Mouse (Mus musculus) limb, embryonic 14.5 days (tissue): Measurements from ENCODE around the gene Pccb. TPM values are rescaled to one million over a fixed set of nuclear protein-coding genes. Genes with fewer than 3 reads are reported as not detected.

Experiments
- ATAC-seq: fragments of 200-750 bp; cut with Nextera tagmentation; 2 replicates; pipeline ENCODE4 v1.8.0; 2017; ENCODE audit warnings: low read depth, moderate number of reproducible peaks, moderate TSS enrichment; ENCODE audit not compliant: low FRiP score
- DNase-seq: peaks from one replicate; pipeline ENCODE4 v3.0.0-alpha.2; 2015; ENCODE audit warnings: low spot score
- H3K27ac ChIP-seq: fragments of 300-500 bp; sonication (generic); replicated peaks from 2 replicates; pipeline ENCODE4 v1.5.1; 2014; ENCODE audit warnings: low read depth, mild to moderate bottlenecking, low read length, moderate library complexity, mixed read lengths
- H3K27me3 ChIP-seq: fragments of 300-500 bp; sonication (generic); 2 replicates; pipeline ENCODE4 v1.6.1; 2014; ENCODE audit warnings: low read length, mixed read lengths; ENCODE audit not compliant: control insufficient read depth, insufficient read depth
- H3K36me3 ChIP-seq: fragments of 300-500 bp; sonication (generic); 2 replicates; pipeline ENCODE4 v1.6.1; 2014; ENCODE audit warnings: mild to moderate bottlenecking, low read length, moderate library complexity, mixed read lengths; ENCODE audit not compliant: control insufficient read depth, insufficient read depth
- H3K4me1 ChIP-seq: fragments of 300-500 bp; sonication (generic); 2 replicates; pipeline ENCODE4 v1.6.1; 2014; ENCODE audit warnings: antibody characterized with exemption, low read length, mixed read lengths; ENCODE audit not compliant: control insufficient read depth, insufficient read depth
- H3K4me2 ChIP-seq: fragments of 300-500 bp; sonication (generic); replicated peaks from 2 replicates; pipeline ENCODE4 v1.6.1; 2014; ENCODE audit warnings: low read depth, mild to moderate bottlenecking, low read length, moderate library complexity; ENCODE audit not compliant: severe bottlenecking
- H3K4me3 ChIP-seq: fragments of 300-500 bp; sonication (generic); replicated peaks from 2 replicates; pipeline ENCODE4 v1.5.1; 2014; ENCODE audit warnings: low read length
- H3K9ac ChIP-seq: fragments of 300-500 bp; sonication (generic); 2 replicates; pipeline ENCODE4 v1.6.1; 2014; ENCODE audit warnings: mild to moderate bottlenecking, low read depth, low read length, moderate library complexity; ENCODE audit not compliant: severe bottlenecking
- H3K9me3 ChIP-seq: fragments of 300-500 bp; sonication (generic); 2 replicates; pipeline ENCODE4 v1.6.1; 2016; ENCODE audit warnings: low read length; ENCODE audit not compliant: control insufficient read depth
- POLR2A ChIP-seq: fragments of 200-500 bp; IDR thresholded peaks from 2 replicates; pipeline ENCODE4 v1.8.0; 2012; ENCODE audit warnings: inconsistent platforms, mild to moderate bottlenecking, moderate library complexity, borderline replicate concordance; ENCODE audit not compliant: insufficient read depth, insufficient read length; ENCODE audit errors: extremely low read depth
- WGBS: fragments of 180-500 bp; shearing (Covaris S2); extraction: QIAGEN DNeasy Blood & Tissue Kit; methylation state at CpG from one replicate; pipeline ENCODE4 v1.1.7; 2014; 5-methylcytosine and 5-hydroxymethylcytosine counted together
- polyA plus RNA-seq, 2 experiments: library from polyadenylated mRNA; depleted of rRNA in 1 of 2; stranded (reverse) in 1 of 2; unstranded in 1 of 2; fragments of >200 nt; fragmentation: Nextera tagmentation in 1 of 2; extraction: Ambion mirVana in 1 of 2; gene quantifications; 2 replicates each; pipeline versions ENCODE4 v1.2.1 to v1.2.3; 2012 to 2014

Gene Pccb
- polyA plus RNA-seq, 2 experiments: 30.0 to 73.7 TPM

DNA sequence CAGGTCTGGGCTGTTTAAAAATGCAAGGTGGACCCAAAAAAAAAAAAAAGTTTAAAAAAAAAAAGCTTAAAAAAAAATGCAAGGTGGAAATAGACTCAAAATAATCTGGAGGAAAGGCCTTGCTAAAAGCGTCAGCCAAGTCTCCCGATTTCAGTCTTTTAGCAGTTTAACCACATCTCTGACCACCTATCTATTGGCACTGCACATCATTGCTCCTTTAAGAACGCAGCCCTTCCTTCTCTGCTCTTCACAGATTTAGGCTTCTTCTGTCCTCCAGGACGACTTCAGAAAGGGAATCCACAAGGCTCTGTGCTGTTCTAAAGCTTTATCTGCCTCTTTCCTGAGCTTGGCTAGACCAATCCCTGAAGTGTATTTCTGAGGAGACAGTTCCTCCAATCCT, 70.6 kb downstream of the Pccb start:
- no peaks in the 10 kb centered on the region for H3K27me3 ChIP-seq
- 80% methylated on average over 4 of the region's 4 CpGs for WGBS
- H3K9me3 ChIP-seq: no peaks in the 10 kb centered on the region
- peaks cover 11% of the 10 kb centered on the region for H3K36me3 ChIP-seq
- no peak overlapping the region for H3K4me2 ChIP-seq
- no peak for TF ChIP-seq POLR2A
- no peaks in the 10 kb centered on the region for H3K4me1 ChIP-seq
- DNase-seq (no peak), ATAC-seq (no peak)
- no peak overlapping the region for H3K4me3 ChIP-seq
- H3K27ac ChIP-seq: no peak overlapping the region
- no peak overlapping the region for H3K9ac ChIP-seq

DNA sequence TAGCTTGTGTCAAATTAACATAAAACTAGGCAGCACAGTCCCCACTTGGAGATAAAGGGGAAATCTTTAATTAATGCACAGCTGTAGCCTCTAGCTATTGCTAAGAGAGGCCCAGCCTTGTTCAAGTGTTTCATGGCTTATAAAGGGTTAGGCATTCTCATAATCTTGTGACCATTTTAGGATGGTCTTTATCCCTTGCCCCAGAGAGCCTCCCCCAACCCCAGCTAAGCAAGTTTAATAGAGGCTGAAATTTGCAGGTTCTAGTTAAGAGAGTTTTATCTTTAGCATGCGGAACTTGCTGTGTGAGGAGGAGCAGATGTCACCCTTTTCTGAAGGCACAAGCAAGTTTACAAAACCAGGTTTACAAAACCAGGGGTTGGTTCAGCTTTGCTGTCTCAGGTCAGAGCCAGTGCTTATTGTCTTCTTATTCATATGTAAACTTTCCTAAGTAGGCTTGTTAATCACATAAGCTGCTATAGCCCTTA, 71.2 kb downstream of the Pccb start:
- DNase-seq (no peak), ATAC-seq (no peak)
- no peak for TF ChIP-seq POLR2A
- H3K4me1 ChIP-seq: no peaks in the 10 kb centered on the region
- H3K4me3 ChIP-seq: no peak overlapping the region
- peaks cover 17% of the 10 kb centered on the region for H3K36me3 ChIP-seq
- H3K27ac ChIP-seq: no peak overlapping the region
- H3K9ac ChIP-seq: no peak overlapping the region
- WGBS: 75% methylated on average over 1 of the region's 1 CpGs
- no peak overlapping the region for H3K4me2 ChIP-seq
- no peaks in the 10 kb centered on the region for H3K9me3 ChIP-seq
- H3K27me3 ChIP-seq: no peaks in the 10 kb centered on the region

DNA sequence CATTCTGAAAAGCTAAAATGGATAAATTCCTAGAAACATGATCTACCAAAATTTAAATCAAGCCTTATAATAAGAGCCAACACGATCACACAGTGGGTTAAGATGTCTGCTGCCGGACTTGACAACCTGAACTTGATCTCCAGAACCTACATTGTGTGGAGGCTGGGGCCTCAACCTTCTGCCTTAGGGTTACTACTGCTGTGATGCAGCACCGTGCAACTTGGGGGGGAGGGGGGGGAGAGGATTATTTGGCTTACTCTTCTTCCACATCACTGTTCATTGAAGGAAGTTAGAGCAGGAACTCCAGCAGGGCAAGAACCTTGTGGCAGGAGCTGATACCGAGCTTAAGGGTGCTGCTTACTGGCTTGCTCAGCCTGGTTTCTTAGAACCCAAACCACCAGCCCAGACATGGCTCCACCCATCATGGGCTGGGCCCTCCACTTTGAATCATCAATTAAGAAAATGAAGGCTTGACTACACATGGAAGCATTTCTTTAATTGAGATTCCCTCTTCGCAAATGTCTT, 71.7 kb downstream of the Pccb start:
- Histone ChIP-seq H3K4me3 (no peak overlapping the region), H3K9me3 (no peaks in the 10 kb centered on the region), H3K27me3 (no peaks in the 10 kb centered on the region), H3K9ac (no peak overlapping the region), H3K27ac (no peak overlapping the region), H3K36me3 (peaks cover 22% of the 10 kb centered on the region), H3K4me2 (no peak overlapping the region), H3K4me1 (no peaks in the 10 kb centered on the region)
- no peak for DNase-seq
- 72% methylated on average over 5 of the region's 5 CpGs for WGBS
- TF ChIP-seq POLR2A: no peak
- ATAC-seq: no peak

DNA sequence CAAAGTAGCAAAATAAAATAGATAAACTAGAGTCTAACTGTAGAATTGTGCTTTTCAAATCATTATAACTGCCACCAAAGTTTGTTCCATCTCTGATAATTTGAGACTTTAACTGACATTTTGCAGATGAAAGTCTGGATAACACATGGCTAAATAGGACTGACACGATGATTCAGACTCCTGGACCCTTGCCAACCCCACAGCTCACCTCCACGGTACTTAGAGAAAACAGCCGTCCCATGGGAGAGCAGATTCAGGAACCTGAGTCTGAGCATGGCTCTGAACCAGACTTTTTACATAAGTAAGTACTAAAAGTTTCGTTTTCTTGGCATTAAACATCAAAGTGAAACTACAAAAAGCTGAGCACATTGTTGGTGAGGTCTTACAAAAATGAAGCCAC, 83.2 kb downstream of the Pccb start:
- Histone ChIP-seq H3K9me3 (no peaks in the 10 kb centered on the region), H3K4me1 (peaks cover 2% of the 10 kb centered on the region; the same call in 1 of the 2 replicates), H3K4me2 (no peak overlapping the region), H3K4me3 (no peak overlapping the region), H3K27ac (no peak overlapping the region), H3K36me3 (peaks cover 56% of the 10 kb centered on the region), H3K9ac (no peak overlapping the region), H3K27me3 (no peaks in the 10 kb centered on the region)
- DNase-seq (peak; percentile 66), ATAC-seq (no peak)
- WGBS: 27% methylated on average over 4 of the region's 4 CpGs
- no peak for TF ChIP-seq POLR2A

DNA sequence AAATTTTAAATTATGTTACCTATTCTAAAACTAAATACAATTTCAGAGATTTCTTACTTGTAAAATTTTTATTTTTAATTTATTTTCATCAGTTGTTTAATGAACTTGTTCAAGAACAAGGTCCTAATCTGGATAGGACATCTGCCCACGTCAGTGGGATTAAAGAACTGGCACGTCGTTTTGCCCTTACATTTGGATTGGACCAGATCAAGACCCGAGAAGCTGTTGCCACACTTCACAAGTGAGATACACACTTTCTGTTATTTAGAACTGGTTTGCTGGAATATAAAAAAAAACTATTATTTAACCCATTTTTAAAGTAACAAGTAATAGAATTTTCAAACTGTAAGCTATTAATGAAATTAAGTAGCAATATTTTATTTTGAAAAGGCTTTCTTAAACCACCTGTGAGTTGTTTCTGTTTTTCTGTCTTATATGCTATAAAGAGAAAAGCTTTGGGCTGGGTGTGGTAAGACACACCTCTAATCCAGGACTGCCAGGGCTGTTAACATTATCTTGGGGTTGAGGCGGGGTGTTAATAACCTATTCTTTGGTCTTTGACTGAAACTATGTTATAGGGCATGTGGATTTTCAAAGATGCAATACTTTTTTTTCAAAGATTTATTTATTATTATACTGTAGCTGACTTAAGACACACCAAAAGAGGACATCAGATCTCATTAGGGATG, 89.9 kb downstream of the Pccb start:
- Histone ChIP-seq H3K36me3 (peaks cover 17% of the 10 kb centered on the region; the same call in 1 of the 2 replicates), H3K9me3 (no peaks in the 10 kb centered on the region), H3K27ac (no peak overlapping the region), H3K4me3 (no peak overlapping the region), H3K4me1 (no peaks in the 10 kb centered on the region), H3K9ac (no peak overlapping the region), H3K27me3 (no peaks in the 10 kb centered on the region), H3K4me2 (no peak overlapping the region)
- 97% methylated on average over 5 of the region's 5 CpGs for WGBS
- DNase-seq (no peak), ATAC-seq (no peak)
- no peak for TF ChIP-seq POLR2A
